Mouse (Mus musculus) heart, embryonic 16.5 days (tissue): ENCODE data around the gene Slc5a5. TPM values are rescaled to one million over a fixed set of nuclear protein-coding genes. Genes with fewer than 3 reads are reported as not detected.

Experiments
- ATAC-seq: fragments of 200-750 bp; cut with Nextera tagmentation; replicated peaks from 2 replicates; pipeline ENCODE4 v1.8.0; 2017; ENCODE audit warnings: moderate number of reproducible peaks; ENCODE audit not compliant: insufficient read depth, low FRiP score; ENCODE audit errors: extremely low read depth
- H3K27ac ChIP-seq: fragments of 300-500 bp; sonication (generic); 2 replicates; pipeline ENCODE4 v1.5.1; 2014; ENCODE audit warnings: mild to moderate bottlenecking, low read length, control low read depth, moderate library complexity
- H3K27me3 ChIP-seq: fragments of 300-500 bp; sonication (generic); 2 replicates; pipeline ENCODE4 v1.6.1; 2014; ENCODE audit warnings: low read length, mixed read lengths; ENCODE audit not compliant: control insufficient read depth, insufficient read depth
- H3K36me3 ChIP-seq: fragments of 300-500 bp; sonication (generic); 2 replicates; pipeline ENCODE4 v1.6.1; 2014; ENCODE audit not compliant: control insufficient read depth, insufficient read depth
- H3K4me1 ChIP-seq: fragments of 300-500 bp; sonication (generic); 2 replicates; pipeline ENCODE4 v1.6.1; 2014; ENCODE audit warnings: low read length, mixed read lengths; ENCODE audit not compliant: control insufficient read depth, insufficient read depth
- H3K4me2 ChIP-seq: fragments of 300-500 bp; sonication (generic); 2 replicates; pipeline ENCODE4 v1.6.1; 2014; ENCODE audit warnings: low read depth, mild to moderate bottlenecking, control low read depth, low read length
- H3K4me3 ChIP-seq: fragments of 300-500 bp; sonication (generic); 2 replicates; pipeline ENCODE4 v1.5.1; 2014; ENCODE audit warnings: mild to moderate bottlenecking, control low read depth, low read length
- H3K9ac ChIP-seq: fragments of 300-500 bp; sonication (generic); 2 replicates; pipeline ENCODE4 v1.6.1; 2014; ENCODE audit warnings: low read length, control low read depth
- H3K9me3 ChIP-seq: fragments of 300-500 bp; sonication (generic); replicated peaks from 2 replicates; pipeline ENCODE4 v1.6.1; 2016; ENCODE audit warnings: low read length; ENCODE audit not compliant: control insufficient read depth
- WGBS: fragments of 180-500 bp; shearing (Covaris S2); extraction: QIAGEN DNeasy Blood & Tissue Kit; methylation state at CpG from one replicate; pipeline ENCODE4 v1.1.7; 2014; 5-methylcytosine and 5-hydroxymethylcytosine counted together
- polyA plus RNA-seq: library from polyadenylated mRNA; unstranded; fragments of >200 nt; fragmentation: Nextera tagmentation; extraction: Ambion mirVana; gene quantifications from 2 replicates; pipeline ENCODE4 v1.2.1, GENCODE M21; 2015

The Slc5a5 gene
- polyA plus RNA-seq, 1 experiment from 2014 or later, result 0.43 TPM

DNA sequence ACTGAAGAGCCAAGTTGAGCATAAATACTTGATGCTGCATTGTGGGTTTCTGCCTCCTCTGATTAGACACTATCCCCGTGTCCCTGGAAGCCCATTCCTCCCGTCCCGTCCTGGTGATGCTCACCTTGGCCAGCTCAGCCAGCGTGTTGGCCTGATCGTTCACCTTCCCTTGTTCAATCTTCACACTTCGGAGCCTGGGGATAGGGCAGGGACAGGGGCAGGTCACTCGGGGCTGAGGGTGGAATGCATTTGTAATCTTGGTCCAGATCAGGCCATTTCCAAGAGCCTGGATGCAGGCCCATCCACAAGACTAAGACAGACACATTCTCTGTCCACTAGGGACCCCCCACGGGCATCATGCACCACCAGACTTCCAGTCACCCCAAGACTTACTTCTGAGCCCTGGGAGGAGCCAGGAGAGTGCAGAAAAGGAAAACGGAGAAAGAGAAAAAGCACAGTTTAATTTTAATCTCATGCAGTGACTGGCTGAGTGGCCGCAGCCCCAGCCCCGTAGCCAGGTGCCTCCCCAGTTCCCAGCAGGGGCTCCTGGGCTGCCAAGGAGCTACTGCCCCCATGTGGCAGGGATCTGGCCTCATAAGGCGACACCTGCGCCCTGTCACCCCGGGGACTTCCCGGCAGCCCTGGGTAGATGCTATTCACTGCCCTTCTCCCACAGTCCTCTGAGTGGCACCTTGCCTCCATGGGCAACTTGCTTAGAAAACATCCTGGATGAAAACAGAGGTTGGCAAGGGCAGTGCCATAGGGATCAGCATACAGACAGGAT lies 46.0 kb downstream of the Slc5a5 start:
- WGBS, result 44% methylated on average over 15 of the region's 15 CpGs
- Histone ChIP-seq H3K27me3 (no peaks in the 10 kb centered on the region; the same call in 1 of the 2 replicates), H3K27ac (no peak overlapping the region), H3K9ac (no peak overlapping the region), H3K9me3 (no peaks in the 10 kb centered on the region), H3K4me3 (no peak overlapping the region), H3K4me1 (no peaks in the 10 kb centered on the region), H3K36me3 (no peaks in the 10 kb centered on the region), H3K4me2 (no peak overlapping the region)
- ATAC-seq, result no peak

DNA sequence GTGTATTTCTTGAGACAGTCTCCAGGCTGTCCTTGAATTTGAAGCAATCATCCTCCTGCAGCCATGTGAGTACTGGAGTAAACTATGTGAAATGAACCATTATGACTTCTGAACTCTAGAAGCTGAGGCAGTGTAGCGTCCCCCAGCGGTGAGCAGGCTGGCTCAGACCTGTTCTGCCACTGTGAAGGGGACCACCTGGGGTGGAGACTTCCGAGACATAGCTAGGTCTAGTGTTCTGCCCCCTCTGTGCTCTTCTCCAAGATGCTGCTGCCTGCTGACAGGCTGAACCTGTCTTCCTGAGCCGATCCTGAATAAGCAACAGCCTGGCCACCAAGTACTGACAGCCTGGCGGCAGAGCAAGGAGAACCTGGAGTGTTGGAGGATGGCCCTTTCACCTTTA lies 47.4 kb downstream of the Slc5a5 start:
- no peaks in the 10 kb centered on the region; the same call in 1 of the 2 replicates for H3K27me3 ChIP-seq
- ATAC-seq, result no peak
- no peaks in the 10 kb centered on the region for H3K36me3 ChIP-seq
- H3K9ac ChIP-seq, result no peak overlapping the region
- 44% methylated on average over 5 of the region's 5 CpGs for WGBS
- H3K9me3 ChIP-seq, result no peaks in the 10 kb centered on the region
- H3K4me2 ChIP-seq, result no peak overlapping the region
- H3K27ac ChIP-seq, result no peak overlapping the region
- H3K4me3 ChIP-seq, result no peak overlapping the region
- H3K4me1 ChIP-seq, result 0 out of 2 replicates have a peak, but pooled peaks cover under 1% of the 10 kb centered on the region

DNA sequence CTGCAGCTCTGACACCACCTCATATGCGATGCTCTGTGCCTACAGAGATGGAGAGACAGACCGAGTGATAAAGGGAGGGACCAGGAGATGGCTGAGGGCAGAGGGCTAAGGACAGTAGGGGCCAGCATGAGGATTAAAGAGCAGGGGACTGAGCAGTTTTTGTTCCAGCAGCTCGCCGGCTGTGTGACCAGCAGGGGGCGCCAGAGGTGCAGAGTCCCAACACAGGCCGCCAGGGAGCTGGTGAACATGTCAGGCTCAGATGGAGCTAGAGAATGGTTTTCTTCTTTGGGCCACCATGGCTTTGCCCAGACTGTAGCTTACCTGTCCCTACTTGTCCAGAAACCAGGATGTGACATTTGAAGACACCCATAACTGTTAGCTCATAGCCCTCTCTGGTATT lies 48.0 kb downstream of the Slc5a5 start:
- Histone ChIP-seq H3K36me3 (no peaks in the 10 kb centered on the region), H3K4me2 (no peak overlapping the region), H3K27me3 (no peaks in the 10 kb centered on the region; the same call in 1 of the 2 replicates), H3K4me1 (0 out of 2 replicates have a peak, but pooled peaks cover 2% of the 10 kb centered on the region), H3K9ac (no peak overlapping the region), H3K9me3 (no peaks in the 10 kb centered on the region), H3K27ac (no peak overlapping the region), H3K4me3 (no peak overlapping the region)
- ATAC-seq, result no peak
- 2% methylated on average over 6 of the region's 6 CpGs for WGBS

DNA sequence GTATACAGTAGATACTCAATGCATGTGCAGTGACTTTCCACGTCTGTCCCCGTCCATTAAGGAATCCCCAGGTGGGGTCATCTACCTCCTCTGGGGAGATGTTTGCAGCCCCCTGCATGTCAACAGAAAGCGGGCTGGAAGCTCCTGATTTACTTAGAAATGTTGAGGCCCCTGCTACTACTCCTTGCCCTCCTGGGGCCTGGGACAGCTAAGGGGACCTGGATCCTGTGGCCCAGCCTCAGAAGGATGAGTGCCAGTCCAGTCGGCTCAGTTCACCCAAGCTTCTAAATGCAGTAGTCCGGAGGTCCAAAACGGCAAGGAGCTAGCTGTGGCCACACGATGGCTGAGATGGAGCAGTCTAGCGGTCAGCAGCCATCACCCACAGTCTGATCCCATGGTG lies 48.6 kb downstream of the Slc5a5 start:
- WGBS, result 83% methylated on average over 8 of the region's 8 CpGs
- Histone ChIP-seq H3K4me3 (no peak overlapping the region), H3K4me2 (no peak overlapping the region), H3K36me3 (no peaks in the 10 kb centered on the region), H3K4me1 (0 out of 2 replicates have a peak, but pooled peaks cover 2% of the 10 kb centered on the region), H3K27me3 (no peaks in the 10 kb centered on the region; the same call in 1 of the 2 replicates), H3K27ac (no peak overlapping the region), H3K9ac (no peak overlapping the region), H3K9me3 (no peaks in the 10 kb centered on the region)
- no peak for ATAC-seq

DNA sequence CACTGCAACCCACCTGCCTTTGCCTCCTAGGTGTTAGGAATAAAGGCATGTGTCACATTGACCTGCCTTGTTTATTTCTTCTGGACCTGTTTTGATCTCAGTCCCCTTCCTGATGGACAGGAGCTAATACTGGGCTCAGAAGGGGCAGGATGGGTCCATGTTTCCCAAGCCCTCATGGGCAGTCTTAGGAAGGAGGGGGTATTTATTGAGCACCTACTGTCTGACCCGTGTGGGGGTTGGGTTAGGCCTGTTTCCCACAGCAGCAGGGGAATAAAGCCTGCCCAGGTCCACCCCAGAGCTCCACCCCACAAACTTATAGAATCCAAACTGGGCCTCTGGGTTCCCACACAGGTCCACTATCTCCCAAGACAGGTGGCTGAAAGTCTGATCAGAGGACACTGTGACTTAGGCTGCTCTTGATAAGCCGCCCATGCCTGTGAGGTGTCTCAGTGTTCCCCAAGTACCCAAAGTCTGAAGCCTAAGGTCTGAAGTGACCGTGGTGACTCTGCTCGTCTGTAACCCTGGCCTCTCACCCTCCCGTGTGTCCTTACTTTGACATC lies 49.3 kb downstream of the Slc5a5 start:
- WGBS, result 76% methylated on average over 5 of the region's 5 CpGs

DNA sequence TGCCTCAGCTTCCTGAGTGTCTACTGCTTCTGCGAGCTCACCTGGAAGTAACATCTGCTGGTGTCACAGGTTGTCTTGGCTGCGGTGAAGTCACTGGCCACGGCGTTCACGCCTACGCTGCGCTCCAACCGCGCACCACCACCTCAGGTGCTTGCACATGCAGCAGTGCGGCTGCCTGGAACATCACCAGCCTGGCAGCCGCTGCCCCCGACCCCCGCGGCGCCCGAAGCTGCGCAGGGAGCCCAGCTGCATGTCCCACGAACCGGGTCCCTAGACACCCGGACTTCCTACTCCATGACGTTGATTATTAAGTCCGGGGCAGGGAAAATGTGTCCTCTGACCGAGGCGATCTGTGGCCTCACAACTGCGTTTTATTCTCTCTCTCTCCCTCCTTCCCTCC lies 50.1 kb downstream of the Slc5a5 start:
- Histone ChIP-seq H3K4me3 (no peak overlapping the region), H3K27me3 (no peaks in the 10 kb centered on the region; the same call in 1 of the 2 replicates), H3K36me3 (no peaks in the 10 kb centered on the region), H3K4me1 (peaks cover 7% of the 10 kb centered on the region), H3K9ac (no peak overlapping the region), H3K4me2 (no peak overlapping the region), H3K9me3 (no peaks in the 10 kb centered on the region), H3K27ac (no peak overlapping the region)
- ATAC-seq, result no peak
- 66% methylated on average over 25 of the region's 25 CpGs for WGBS

More for the DNA sequence above, 49.3 kb downstream of the Slc5a5 start:
- Histone ChIP-seq H3K9ac (no peak overlapping the region), H3K4me3 (no peak overlapping the region), H3K27ac (no peak overlapping the region), H3K27me3 (no peaks in the 10 kb centered on the region; the same call in 1 of the 2 replicates), H3K36me3 (no peaks in the 10 kb centered on the region), H3K4me1 (peaks cover 7% of the 10 kb centered on the region), H3K9me3 (no peaks in the 10 kb centered on the region), H3K4me2 (no peak overlapping the region)
- no peak for ATAC-seq

DNA sequence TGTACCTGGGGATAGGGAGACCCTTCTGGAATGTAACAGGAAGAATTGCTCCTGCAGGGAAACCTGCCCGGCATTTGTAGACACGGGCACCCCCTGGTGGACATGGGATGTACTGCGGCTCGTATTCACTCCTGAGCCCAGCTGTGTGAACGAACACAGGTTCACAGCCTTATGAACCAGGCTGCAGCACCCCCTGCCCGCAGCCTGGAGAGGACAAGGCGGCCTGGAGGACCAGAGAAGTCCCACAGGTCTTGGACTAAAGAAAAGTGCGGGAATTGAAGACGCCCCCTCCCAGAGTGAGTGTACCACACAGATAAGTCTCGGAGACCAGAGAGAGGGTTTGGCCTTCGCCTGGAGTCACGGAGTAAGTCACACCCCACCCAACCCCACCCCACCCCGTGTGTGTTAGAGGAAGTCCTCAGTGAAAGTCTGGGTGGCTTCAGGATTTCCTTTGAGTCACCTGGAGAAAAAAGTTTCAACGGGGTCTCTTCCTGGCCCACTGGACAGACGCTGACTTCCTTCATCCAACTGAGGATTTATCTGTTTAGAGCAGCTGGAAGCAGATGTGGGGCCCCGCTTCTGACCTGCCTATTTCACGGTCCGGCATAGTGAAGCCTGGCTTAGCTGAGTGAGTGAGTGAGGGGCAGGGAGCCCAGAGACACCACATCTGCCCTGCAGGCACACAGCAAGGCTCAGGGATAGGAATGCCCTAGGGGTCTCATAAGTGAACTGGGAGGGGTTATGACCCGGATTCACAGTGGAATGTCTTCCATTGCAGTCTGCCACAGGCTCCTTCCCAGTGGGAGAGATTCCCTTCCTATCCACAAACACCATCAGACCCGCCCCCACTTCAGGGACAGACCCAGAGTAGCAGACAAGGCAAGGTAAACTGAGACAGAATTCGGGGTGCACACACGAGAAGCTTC lies 51.1 kb downstream of the Slc5a5 start:
- no peaks in the 10 kb centered on the region for H3K36me3 ChIP-seq
- no peak overlapping the region for H3K4me2 ChIP-seq
- H3K9ac ChIP-seq, result 0 out of 2 replicates have a peak overlapping the region, but pooled peaks have one; percentile 13
- peaks cover 7% of the 10 kb centered on the region for H3K4me1 ChIP-seq
- ATAC-seq, result no peak
- H3K9me3 ChIP-seq, result no peaks in the 10 kb centered on the region
- H3K4me3 ChIP-seq, result no peak overlapping the region
- 34% methylated on average over 22 of the region's 22 CpGs for WGBS
- H3K27me3 ChIP-seq, result no peaks in the 10 kb centered on the region; the same call in 1 of the 2 replicates
- no peak overlapping the region for H3K27ac ChIP-seq

DNA sequence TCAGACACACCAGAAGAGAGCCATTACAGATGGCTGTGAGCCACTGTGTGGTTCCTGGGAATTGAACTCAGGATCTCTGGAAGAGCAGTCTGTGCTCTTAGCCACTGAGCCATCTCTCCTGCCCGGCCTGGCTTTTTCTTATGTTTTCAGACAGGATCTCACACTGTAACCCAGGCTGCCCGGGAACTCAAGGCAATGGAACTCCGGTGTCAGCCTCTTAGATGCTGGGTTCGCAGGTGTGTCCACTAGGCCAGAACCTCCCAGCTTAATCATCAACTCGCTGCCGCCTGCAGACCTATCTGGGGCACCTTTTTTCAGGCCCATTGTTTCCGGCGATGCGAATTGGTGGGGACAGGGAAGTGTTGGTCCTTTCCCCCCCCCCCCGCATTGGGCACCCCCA lies 52.0 kb downstream of the Slc5a5 start:
- H3K27ac ChIP-seq, result no peak overlapping the region

More for the DNA sequence above, 52.0 kb downstream of the Slc5a5 start:
- Histone ChIP-seq H3K27me3 (no peaks in the 10 kb centered on the region; the same call in 1 of the 2 replicates), H3K9ac (no peak overlapping the region), H3K4me1 (peaks cover 7% of the 10 kb centered on the region), H3K36me3 (0 out of 2 replicates have a peak, but pooled peaks cover 3% of the 10 kb centered on the region), H3K4me2 (no peak overlapping the region), H3K9me3 (no peaks in the 10 kb centered on the region), H3K4me3 (no peak overlapping the region)
- WGBS, result 49% methylated on average over 10 of the region's 10 CpGs
- no peak for ATAC-seq
